Mouse (Mus musculus) embryo, embryonic 10.5 days (tissue): ENCODE measurements around the gene Gm11437.

Experiments
- DNase-seq: peaks from one replicate; pipeline ENCODE4 v3.0.0-alpha.2; 2015; ENCODE audit warnings: low spot score

Gm11437 gene

DNA sequence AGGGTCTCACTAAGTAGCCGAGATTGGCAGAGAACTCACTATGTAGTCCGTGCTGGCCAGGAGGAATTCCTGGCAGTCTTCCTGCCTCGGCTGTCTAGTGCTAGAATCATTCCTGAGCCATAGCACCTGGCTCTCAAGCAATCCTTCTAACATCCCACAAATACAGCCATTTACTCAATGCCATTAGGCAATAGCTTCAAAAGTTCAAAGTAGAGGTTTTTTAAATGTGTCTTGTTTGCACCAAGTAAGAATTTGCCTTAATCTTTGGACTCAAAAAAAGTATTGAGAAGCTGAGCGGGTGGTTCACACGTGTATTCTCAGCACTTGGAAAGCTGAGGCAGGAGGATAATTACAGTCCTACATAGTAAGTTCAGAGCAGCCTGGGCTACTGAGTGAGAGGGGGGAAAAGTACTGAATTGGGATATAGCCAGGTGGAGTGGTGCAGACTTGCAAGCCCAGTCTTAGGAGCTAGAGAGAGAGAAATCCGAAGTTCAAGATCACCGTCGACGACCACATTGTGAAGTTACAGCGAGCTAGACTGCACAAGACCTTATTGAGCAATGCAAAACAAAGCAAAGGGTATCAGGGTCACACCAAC, 22.0 kb downstream of the Gm11437 start:
- no peak for DNase-seq

- DNase-seq: peak; percentile 75
Observed at GRCm38 (mm10) chr11:84141752-84142151, 25.5 kb downstream of the Gm11437 start.

DNA sequence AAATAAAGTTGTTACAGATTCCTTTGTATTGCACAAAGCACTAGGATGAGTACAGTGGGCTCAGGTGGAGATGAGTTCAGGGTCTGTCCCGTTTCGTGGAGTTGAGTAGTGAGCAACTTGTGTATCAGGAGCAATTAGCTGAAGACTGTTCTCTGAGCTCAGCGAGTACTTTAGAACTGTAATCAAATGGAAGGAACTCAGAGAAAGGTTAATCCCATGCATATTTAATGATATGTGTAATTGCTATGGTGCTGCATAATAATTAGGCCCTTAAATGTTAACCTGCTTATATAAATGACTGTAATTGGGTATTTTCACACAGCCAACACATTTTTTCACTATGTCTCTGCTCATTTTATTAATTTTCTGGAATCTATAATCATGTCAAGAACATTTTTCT, 30.8 kb downstream of the Gm11437 start:
- no peak for DNase-seq

DNA sequence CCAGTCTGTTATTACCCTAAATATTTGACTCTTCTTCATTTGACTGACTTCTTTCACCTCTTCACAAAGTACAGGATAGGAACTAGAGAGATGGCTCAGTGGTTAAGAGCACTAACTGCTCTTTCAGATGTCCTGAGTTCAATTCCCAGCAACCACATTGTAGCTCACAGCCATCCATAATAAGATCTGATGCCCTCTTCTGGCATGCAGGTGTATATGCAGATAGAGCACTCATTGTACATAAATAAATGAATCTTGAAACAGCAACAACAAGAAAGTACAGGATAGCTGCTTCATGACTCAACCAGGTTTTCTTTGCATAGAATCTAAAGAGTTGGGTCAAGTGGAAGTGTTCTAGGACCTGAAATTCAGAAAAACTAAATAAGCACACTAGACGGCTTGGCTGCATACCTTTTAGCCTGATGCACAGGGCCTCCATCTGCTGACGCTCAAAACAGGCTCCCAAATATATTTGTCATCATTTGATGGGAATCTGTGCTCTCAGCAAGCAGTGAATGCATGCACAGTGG, 32.9 kb downstream of the Gm11437 start:
- DNase-seq: no peak

DNA sequence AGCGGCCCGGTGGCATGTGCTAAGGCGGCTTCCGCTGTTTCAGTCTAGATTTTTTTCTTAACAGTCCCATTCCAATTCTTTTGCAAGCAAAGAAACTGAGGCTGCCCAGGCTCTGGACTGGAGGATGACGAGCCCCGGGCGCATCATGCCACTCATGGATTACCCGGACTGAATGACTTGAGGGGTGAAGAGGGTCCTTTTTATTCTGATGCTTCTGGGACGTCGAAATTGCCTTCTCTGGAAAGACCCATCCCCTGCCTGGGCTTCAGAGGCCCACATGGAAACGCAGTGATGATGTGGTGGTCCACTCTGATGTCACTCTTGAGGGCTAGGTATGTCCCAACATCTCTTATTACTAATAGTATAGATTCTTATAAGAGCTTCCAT, 37.5 kb downstream of the Gm11437 start:
- DNase-seq: no peak

- peak; percentile 87 for DNase-seq
Observed at GRCm38 (mm10) chr11:84128943-84129798, 38.1 kb downstream of the Gm11437 start, which contains the start of the genes Tada2a and Acaca. Gene Tada2a (minus strand): TSS chr11:84129600. Gene Acaca (plus strand): TSS chr11:84129672.

GRCm38 (mm10) chr11:84127977-84128376, 39.3 kb downstream of the Gm11437 start:
- DNase-seq: peak; percentile 8

GRCm38 (mm10) chr11:84121051-84121956, 46.0 kb downstream of the Gm11437 start:
- DNase-seq: no peak

GRCm38 (mm10) chr11:84117431-84117830, 49.8 kb downstream of the Gm11437 start:
- DNase-seq: no peak

- peak; percentile 3 for DNase-seq
Observed at GRCm38 (mm10) chr11:84116221-84116620, 51.1 kb downstream of the Gm11437 start.

DNA sequence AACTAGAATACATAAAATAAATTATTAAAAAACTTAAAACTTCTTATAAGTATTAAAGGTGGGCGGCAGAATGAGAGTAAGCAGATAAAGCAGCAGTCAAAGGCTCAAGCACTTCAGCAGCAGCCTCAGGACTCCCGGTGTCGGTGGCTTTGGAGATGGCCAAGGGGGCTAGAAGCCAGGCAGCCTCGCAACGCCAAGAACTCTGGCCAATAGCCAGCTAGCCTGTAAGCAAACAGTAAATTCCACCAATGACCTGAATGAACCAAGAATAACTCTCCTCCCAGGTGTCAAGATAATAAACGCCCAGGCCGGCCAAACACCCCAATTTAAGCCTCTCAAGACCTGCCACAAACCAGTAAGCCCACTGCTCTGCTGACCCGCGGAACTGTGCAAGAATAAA, 51.6 kb downstream of the Gm11437 start:
- no peak for DNase-seq

GRCm38 (mm10) chr11:84113623-84114022, 53.7 kb downstream of the Gm11437 start:
- DNase-seq: no peak

DNA sequence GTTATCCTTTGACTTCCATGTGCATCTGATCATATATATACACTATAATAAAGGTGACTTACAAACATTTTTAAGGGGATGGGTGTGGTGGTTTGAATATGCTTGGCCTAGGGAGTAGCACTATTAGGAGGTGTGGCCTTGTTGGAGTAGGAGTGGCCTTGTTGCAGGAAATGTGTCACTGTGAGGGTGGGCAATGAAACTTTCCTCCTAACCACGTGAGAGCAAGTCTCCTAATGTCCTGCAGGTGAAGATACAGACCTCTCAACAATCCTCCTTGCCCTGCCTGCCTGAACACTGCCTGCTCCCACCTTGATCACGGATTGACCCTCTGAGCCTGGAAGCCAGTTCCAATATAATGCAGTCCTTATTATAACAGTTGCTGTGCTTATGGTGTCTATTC, 60.1 kb downstream of the Gm11437 start:
- no peak for DNase-seq

DNA sequence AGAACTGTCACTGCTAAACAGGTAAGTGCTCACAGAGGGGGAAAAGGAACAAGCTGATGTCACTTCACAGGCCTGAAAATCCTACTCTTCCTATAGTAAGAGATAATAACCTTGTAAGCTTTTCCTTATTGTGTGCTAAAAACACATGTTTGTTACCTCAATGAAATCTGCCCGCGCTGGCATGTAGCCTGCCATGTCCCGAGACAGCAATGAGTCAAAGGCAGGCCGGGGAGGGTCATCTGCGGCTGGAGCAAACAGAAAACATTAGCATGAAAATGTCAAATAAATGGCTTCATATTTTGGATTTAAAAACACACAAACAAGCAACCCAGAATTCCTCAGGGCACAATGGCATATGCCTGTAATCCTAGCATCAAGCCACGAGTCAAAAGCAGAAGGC, 63.2 kb downstream of the Gm11437 start:
- DNase-seq: no peak

DNA sequence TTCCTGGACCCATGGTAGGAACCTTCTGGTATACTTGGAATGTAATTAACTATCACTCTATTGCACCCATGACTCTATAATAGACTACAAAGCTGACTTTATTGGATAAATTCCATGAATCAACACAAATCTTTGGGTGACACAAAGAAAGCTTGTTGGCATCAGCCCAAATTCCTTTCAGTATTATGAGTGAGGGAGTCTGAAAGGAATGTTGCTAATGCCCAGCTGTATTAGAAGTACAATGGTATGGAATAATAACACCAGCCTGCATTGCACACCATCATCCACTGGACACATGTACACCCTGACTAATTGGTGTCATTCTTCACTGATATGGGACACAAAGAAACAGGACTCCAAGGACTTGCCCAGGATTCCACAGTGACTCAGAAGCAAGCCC, 66.1 kb downstream of the Gm11437 start:
- DNase-seq: no peak
